Mouse (Mus musculus) granulocyte monocyte progenitor cell, adult 5-6 weeks (primary cell): ENCODE data around the gene Sec24d. TPM values are rescaled to one million over a fixed set of nuclear protein-coding genes. Genes with fewer than 3 reads are reported as not detected.
"Not testable (repeated sequence)": the region's sequence is repeated elsewhere in the genome, so short reads cannot be mapped to it uniquely, and the experiment has no call there.

Experiments
- ATAC-seq: replicated peaks from 2 replicates; pipeline ENCODE4 v1.8.0; 2016; ENCODE audit warnings: mild to moderate bottlenecking, moderate TSS enrichment, inconsistent platforms; ENCODE audit not compliant: poor library complexity, severe bottlenecking
- total RNA-seq, 2 experiments: library from RNA; stranded (forward) in 1 of 2; stranded (reverse) in 1 of 2; fragments of 200-712, 200-1000 nt in 1 of 2; fragments of >200 nt in 1 of 2; fragmentation: Nextera tagmentation in 1 of 2; gene quantifications; 2 replicates each; pipeline ENCODE4 v1.2.3; 2014 to 2017

The Sec24d gene
- total RNA-seq, 2 experiments from 2014 or later, result 61.9 to 66.7 TPM

GRCm38 (mm10) chr3:123336455-123336854 is 69.2 kb downstream of the Sec24d start:
- no peak for ATAC-seq

GRCm38 (mm10) chr3:123336951-123337350 is 69.7 kb downstream of the Sec24d start:
- peak; percentile 50 for ATAC-seq

- no peak for ATAC-seq
These were observed 70.6 kb downstream of the Sec24d start for GRCm38 (mm10) chr3:123337853-123338252.

GRCm38 (mm10) chr3:123338666-123339195 is 71.5 kb downstream of the Sec24d start:
- no peak for ATAC-seq

- no peak for ATAC-seq
These were observed 73.8 kb downstream of the Sec24d start for GRCm38 (mm10) chr3:123341049-123341448.

- no peak for ATAC-seq
These were observed 76.4 kb downstream of the Sec24d start for GRCm38 (mm10) chr3:123343690-123344089.

GRCm38 (mm10) chr3:123348080-123348802 is 81.0 kb downstream of the Sec24d start:
- no peak for ATAC-seq

GRCm38 (mm10) chr3:123350602-123351001 is 83.3 kb downstream of the Sec24d start:
- no peak for ATAC-seq

GRCm38 (mm10) chr3:123351519-123351918 is 84.3 kb downstream of the Sec24d start:
- ATAC-seq, result no peak

GRCm38 (mm10) chr3:123353183-123353582 is 85.9 kb downstream of the Sec24d start:
- ATAC-seq, result peak; percentile 54

- ATAC-seq, result no peak
These were observed 86.4 kb downstream of the Sec24d start for GRCm38 (mm10) chr3:123353661-123354060.

- no peak for ATAC-seq
These were observed 87.1 kb downstream of the Sec24d start for GRCm38 (mm10) chr3:123354388-123354787.

GRCm38 (mm10) chr3:123356377-123356991 is 89.2 kb downstream of the Sec24d start:
- no peak for ATAC-seq

- not testable (repeated sequence) for ATAC-seq
These were observed 99.6 kb downstream of the Sec24d start for GRCm38 (mm10) chr3:123366820-123367219.

- ATAC-seq, result no peak
These were observed 101.9 kb downstream of the Sec24d start for GRCm38 (mm10) chr3:123369161-123369560.

- ATAC-seq, result no peak
These were observed 103.7 kb downstream of the Sec24d start for GRCm38 (mm10) chr3:123370927-123371326.

- peak; percentile 62 for ATAC-seq
These were observed 104.7 kb downstream of the Sec24d start for GRCm38 (mm10) chr3:123371766-123372535.

- no peak for ATAC-seq
These were observed 109.3 kb downstream of the Sec24d start for GRCm38 (mm10) chr3:123376562-123376961.

- no peak for ATAC-seq
These were observed 117.2 kb downstream of the Sec24d start for GRCm38 (mm10) chr3:123384435-123384834.

GRCm38 (mm10) chr3:123385118-123385485 is 117.8 kb downstream of the Sec24d start:
- ATAC-seq, result no peak
